Mouse (Mus musculus) adrenal gland, postnatal 14 days (tissue): ENCODE data around the gene A730061H03Rik. TPM values are rescaled to one million over a fixed set of nuclear protein-coding genes. Genes with fewer than 3 reads are reported as not detected.

Experiments
- DNase-seq: peaks from one replicate; pipeline ENCODE4 v3.0.0; 2021; ENCODE audit warnings: mixed read lengths
- total RNA-seq: library from RNA; stranded (reverse); gene quantifications from 2 replicates; pipeline ENCODE4 v1.2.3, GENCODE M21; 2021

Gene A730061H03Rik
- total RNA-seq, 1 experiment from 2014 or later = not detected

- peak; percentile 43 for DNase-seq
Observed at GRCm38 (mm10) chr14:55581981-55582681, 21.9 kb upstream of the A730061H03Rik start.

GRCm38 (mm10) chr14:55580731-55581130 is 20.5 kb upstream of the A730061H03Rik start:
- no peak for DNase-seq

- DNase-seq = no peak
Observed at GRCm38 (mm10) chr14:55579511-55580496, 19.6 kb upstream of the A730061H03Rik start.

GRCm38 (mm10) chr14:55578668-55579269 is 18.6 kb upstream of the A730061H03Rik start:
- peak; percentile 87 for DNase-seq

GRCm38 (mm10) chr14:55577871-55578667 is 17.9 kb upstream of the A730061H03Rik start, which contains the start of gene Psme1:
Gene Psme1, plus strand, starts transcription at chr14:55578123.
- DNase-seq = peak; percentile 92

- no peak for DNase-seq
Observed at GRCm38 (mm10) chr14:55576376-55576775, 16.2 kb upstream of the A730061H03Rik start.

- DNase-seq = no peak
Observed at GRCm38 (mm10) chr14:55575711-55576110, 15.5 kb upstream of the A730061H03Rik start.

- DNase-seq = peak; percentile 50
Observed at GRCm38 (mm10) chr14:55575302-55575701, 15.1 kb upstream of the A730061H03Rik start, which contains the start of gene Fitm1. Gene Fitm1, plus strand, starts transcription at chr14:55575617.

GRCm38 (mm10) chr14:55571760-55572159 is 11.6 kb upstream of the A730061H03Rik start:
- no peak for DNase-seq

GRCm38 (mm10) chr14:55570588-55570987 is 10.4 kb upstream of the A730061H03Rik start:
- no peak for DNase-seq

- no peak for DNase-seq
Observed at GRCm38 (mm10) chr14:55567496-55567895, 7.3 kb upstream of the A730061H03Rik start.

GRCm38 (mm10) chr14:55565748-55566147 is 5.5 kb upstream of the A730061H03Rik start:
- DNase-seq = no peak

- DNase-seq = no peak
Observed at GRCm38 (mm10) chr14:55563249-55563648, 3.0 kb upstream of the A730061H03Rik start.

- DNase-seq = no peak
Observed at GRCm38 (mm10) chr14:55561860-55562259, 1.7 kb upstream of the A730061H03Rik start.

- peak; percentile 96 for DNase-seq
Observed at GRCm38 (mm10) chr14:55559799-55560201, 406 bp downstream of the A730061H03Rik start, which contains the start of gene Dcaf11. Gene Dcaf11, plus strand, starts transcription at chr14:55560006.

- DNase-seq = no peak
Observed at GRCm38 (mm10) chr14:55558740-55559448, 1.3 kb downstream of the A730061H03Rik start.

- no peak for DNase-seq
Observed at GRCm38 (mm10) chr14:55557587-55557986, 2.6 kb downstream of the A730061H03Rik start.

- peak; percentile 92 for DNase-seq
Observed at GRCm38 (mm10) chr14:55557003-55557402, 3.2 kb downstream of the A730061H03Rik start.

- DNase-seq = no peak
Observed at GRCm38 (mm10) chr14:55555788-55556187, 4.4 kb downstream of the A730061H03Rik start.

- no peak for DNase-seq
Observed at GRCm38 (mm10) chr14:55554635-55555034, 5.6 kb downstream of the A730061H03Rik start.

- no peak for DNase-seq
Observed at GRCm38 (mm10) chr14:55551794-55552193, 8.4 kb downstream of the A730061H03Rik start.
